8 mouse cellular contexts compared by ENCODE assay signal in the genomic region with DNA sequence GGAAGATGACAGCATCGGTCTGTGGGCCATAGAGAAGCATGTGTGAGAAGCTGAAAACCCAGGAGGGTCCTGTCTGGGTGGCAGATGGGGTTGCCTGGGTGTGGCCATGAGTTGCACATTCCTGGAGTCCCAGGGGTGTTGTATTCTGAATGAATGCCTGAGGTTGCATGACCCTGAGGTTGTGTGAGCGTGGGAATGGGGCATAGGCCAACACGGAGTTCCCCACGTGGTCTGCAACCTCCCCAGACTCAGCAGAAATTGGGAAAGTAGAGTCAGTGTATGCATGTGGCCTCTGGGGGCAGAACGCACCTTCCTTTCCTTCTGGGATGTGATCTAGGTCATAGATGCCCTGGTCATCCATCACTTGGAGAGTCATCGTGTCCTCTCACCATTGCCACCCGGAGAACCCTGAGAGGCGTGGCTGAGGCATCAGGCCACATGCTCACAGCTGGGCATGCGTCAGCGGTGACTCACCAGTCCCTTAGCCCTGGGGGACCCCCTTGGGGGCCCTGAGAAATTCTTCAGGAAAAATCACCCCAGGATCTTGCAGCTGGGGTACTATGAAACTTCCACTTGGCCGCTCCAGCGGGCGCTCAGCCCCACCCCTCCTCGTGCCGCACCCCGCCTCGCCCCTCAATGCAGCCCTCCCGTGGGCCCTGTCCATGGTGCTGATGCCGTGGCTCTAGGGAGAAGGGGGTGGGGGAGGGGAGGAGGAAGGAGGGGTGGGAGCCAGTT. TPM values are rescaled to one million over a fixed set of nuclear protein-coding genes. Genes with fewer than 3 reads are reported as not detected.
DNase-seq lines count a peak whose midpoint lies in the region; ATAC-seq and TF ChIP-seq lines count a peak whose summit lies in the region.

No protein-coding gene starts in this region.

- no peak overlapping the region for H3K27ac ChIP-seq in lung, embryonic 14.5 days (ENCODE audit: low read depth)
- peak overlapping the region; percentile 37 for H3K27ac ChIP-seq in embryonic fibroblast, embryonic 13.5 days (ENCODE audit: insufficient read depth, low read length)
- no peak overlapping the region for H3K27ac ChIP-seq in hindbrain, embryonic 15.5 days (replicated peaks)

- 0 out of 2 replicates have a peak overlapping the region, but pooled peaks have one; percentile 12 for H3K4me2 ChIP-seq in lung, embryonic 14.5 days
- H3K4me2 ChIP-seq in hindbrain, embryonic 15.5 days, result peak overlapping the region; percentile 19; the same call in 1 of the 2 replicates

- no peak for TF ChIP-seq CTCF in lung, embryonic 14.5 days (IDR thresholded peaks at IDR 0.05; ENCODE audit: low read depth)
- TF ChIP-seq CTCF in embryonic fibroblast, embryonic 13.5 days (IDR thresholded peaks at IDR 0.05; ENCODE audit: borderline replicate concordance, insufficient read depth, low read length), result 0 out of 2 replicates have a peak, but pooled peaks have one; percentile 20

- 11% methylated on average over 18 of the region's 19 CpGs for WGBS in lung, embryonic 14.5 days
- WGBS in hindbrain, embryonic 15.5 days, result 14% methylated on average over 19 of the region's 19 CpGs

- no peak overlapping the region for H3K4me3 ChIP-seq in lung, embryonic 14.5 days (ENCODE audit: low read depth, low read length)
- no peak overlapping the region for H3K4me3 ChIP-seq in embryonic fibroblast, embryonic 13.5 days (ENCODE audit: insufficient read depth, low read length)
- no peak overlapping the region for H3K4me3 ChIP-seq in hindbrain, embryonic 15.5 days

- ATAC-seq in lung, embryonic 14.5 days (ENCODE audit: insufficient read depth), result peak; percentile 54; the same call in 1 of the 2 replicates
- no peak for ATAC-seq in hindbrain, embryonic 15.5 days (ENCODE audit: low FRiP score, low read depth)
- 0 out of 2 replicates have a peak, but pooled peaks have one; percentile 56 for ATAC-seq in megakaryocyte-erythroid progenitor cell, adult 5-6 weeks (replicated peaks; ENCODE audit: low FRiP score, low TSS enrichment, poor library complexity, severe bottlenecking)
- ATAC-seq in inflammation-experienced regulatory T-cells, adult 6 months, result no peak

- H3K9ac ChIP-seq in lung, embryonic 14.5 days, result no peak overlapping the region
- no peak overlapping the region for H3K9ac ChIP-seq in hindbrain, embryonic 15.5 days

- no peaks in the 10 kb centered on the region for H3K9me3 ChIP-seq in lung, embryonic 14.5 days (ENCODE audit: low read depth, low read length)
- H3K9me3 ChIP-seq in hindbrain, embryonic 15.5 days, result no peaks in the 10 kb centered on the region

- TF ChIP-seq POLR2A in embryonic fibroblast, embryonic 13.5 days (IDR thresholded peaks at IDR 0.05; ENCODE audit: low read depth, low read length), result no peak

- H3K27me3 ChIP-seq in lung, embryonic 14.5 days (ENCODE audit: insufficient read depth, low read length), result 0 out of 2 replicates have a peak, but pooled peaks cover 4% of the 10 kb centered on the region
- peaks cover 5% of the 10 kb centered on the region; the same call in 1 of the 2 replicates for H3K27me3 ChIP-seq in hindbrain, embryonic 15.5 days

- H3K36me3 ChIP-seq in lung, embryonic 14.5 days (ENCODE audit: insufficient read depth), result no peaks in the 10 kb centered on the region
- no peaks in the 10 kb centered on the region for H3K36me3 ChIP-seq in hindbrain, embryonic 15.5 days

- peak; percentile 82 for DNase-seq in lung, embryonic 14.5 days
- DNase-seq in lung, adult 18-20 months, result no peak
- peak; percentile 79 for DNase-seq in R1 (ENCODE audit: low read depth, low spot score)
- DNase-seq in spleen, adult 12 weeks (ENCODE audit: low spot score), result no peak

- H3K4me1 ChIP-seq in lung, embryonic 14.5 days (ENCODE audit: insufficient read depth), result no peaks in the 10 kb centered on the region
- H3K4me1 ChIP-seq in embryonic fibroblast, embryonic 13.5 days (ENCODE audit: control insufficient read depth, insufficient read depth, low read length), result 0 out of 2 replicates have a peak, but pooled peaks cover 5% of the 10 kb centered on the region
- peaks cover 5% of the 10 kb centered on the region for H3K4me1 ChIP-seq in hindbrain, embryonic 15.5 days (replicated peaks)

RNA-seq across cellular contexts. Expression of a gene that starts 2.2 kb away (rescaled TPM):
- polyA plus RNA-seq in lung, embryonic 14.5 days (2014; fragmentation: Nextera tagmentation; extraction: Ambion mirVana), result 0.22 and 0.26 TPM in 2 replicates
- polyA plus RNA-seq in embryonic fibroblast, embryonic 13.5 days (2011; ENCODE audit: insufficient read length, low read depth, missing spikeins), result 68.7 and 71.7 TPM in 2 replicates
- polyA plus RNA-seq in hindbrain, embryonic 15.5 days (2015; fragmentation: Nextera tagmentation; extraction: Ambion mirVana), result 1.1 and 1.2 TPM in 2 replicates
- not detected in 2 replicates for total RNA-seq in megakaryocyte-erythroid progenitor cell, adult 5-6 weeks (2014; fragmentation: Nextera tagmentation)
- total RNA-seq in megakaryocyte-erythroid progenitor cell, adult 5-6 weeks (2017), result not detected in 2 replicates
- not detected for polyA plus RNA-seq in inflammation-experienced regulatory T-cells, adult 6 months (2017; shearing (Covaris generic))

RNA-seq across cellular contexts. Expression of a gene that starts 5.6 kb away (rescaled TPM):
- polyA plus RNA-seq in lung, embryonic 14.5 days (2014; fragmentation: Nextera tagmentation; extraction: Ambion mirVana), result not detected in 2 replicates
- polyA plus RNA-seq in embryonic fibroblast, embryonic 13.5 days (2011; ENCODE audit: insufficient read length, low read depth, missing spikeins), result not detected in 2 replicates
- polyA plus RNA-seq in hindbrain, embryonic 15.5 days (2015; fragmentation: Nextera tagmentation; extraction: Ambion mirVana), result not detected in 2 replicates
- not detected in 2 replicates for total RNA-seq in megakaryocyte-erythroid progenitor cell, adult 5-6 weeks (2014; fragmentation: Nextera tagmentation)
- total RNA-seq in megakaryocyte-erythroid progenitor cell, adult 5-6 weeks (2017), result not detected in 2 replicates
- polyA plus RNA-seq in inflammation-experienced regulatory T-cells, adult 6 months (2017; shearing (Covaris generic)), result not detected

RNA-seq across cellular contexts. Expression of a gene that starts 55.7 kb away (rescaled TPM):
- 8.0 and 9.4 TPM in 2 replicates for polyA plus RNA-seq in lung, embryonic 14.5 days (2014; fragmentation: Nextera tagmentation; extraction: Ambion mirVana)
- polyA plus RNA-seq in embryonic fibroblast, embryonic 13.5 days (2011; ENCODE audit: insufficient read length, low read depth, missing spikeins), result 14.7 and 25.3 TPM in 2 replicates
- polyA plus RNA-seq in hindbrain, embryonic 15.5 days (2015; fragmentation: Nextera tagmentation; extraction: Ambion mirVana), result 12.9 and 13.2 TPM in 2 replicates
- 37.9 and 44.3 TPM in 2 replicates for total RNA-seq in megakaryocyte-erythroid progenitor cell, adult 5-6 weeks (2014; fragmentation: Nextera tagmentation)
- 11.9 and 24.0 TPM in 2 replicates for total RNA-seq in megakaryocyte-erythroid progenitor cell, adult 5-6 weeks (2017)
- polyA plus RNA-seq in inflammation-experienced regulatory T-cells, adult 6 months (2017; shearing (Covaris generic)), result 10 to 100 TPM in 2 of 3 experiments, 1 to 10 TPM in 1; 9.9 to 16.8 (median 14.3) TPM

Comparison
In these comparisons a context has a peak if more than half of its experiments do, and no peak if none do; other contexts are left out.
1. DNase-seq: peak in lung, embryonic 14.5 days (single experiment) and R1 (single experiment); none in lung, adult 18-20 months (0 of 2) and spleen, adult 12 weeks (single experiment).
2. ATAC-seq: peak in lung, embryonic 14.5 days (single experiment) and megakaryocyte-erythroid progenitor cell, adult 5-6 weeks (single experiment); none in hindbrain, embryonic 15.5 days (single experiment) and inflammation-experienced regulatory T-cells, adult 6 months (single experiment).
3. RNA of a gene that starts 2.2 kb away (polyA plus RNA-seq): 68.7 to 71.7 TPM in embryonic fibroblast, embryonic 13.5 days; 1.1 to 1.2 TPM in hindbrain, embryonic 15.5 days, 0.22 to 0.26 TPM in lung, embryonic 14.5 days and not detected in inflammation-experienced regulatory T-cells, adult 6 months; every median in the first group is over 10 times any median in the second.